Mouse (Mus musculus) thymus, adult 2 months (tissue): ENCODE data around the gene Mia. TPM values are rescaled to one million over a fixed set of nuclear protein-coding genes. Genes with fewer than 3 reads are reported as not detected.

Source experiments
- DNase-seq: peaks from one replicate; pipeline ENCODE4 v3.0.0; 2021
- H3K27ac ChIP-seq: fragments of 200-500 bp; 2 replicates; pipeline ENCODE4 v1.5.1; 2012; ENCODE audit warnings: low read length, control low read depth; ENCODE audit not compliant: control insufficient read depth, insufficient read depth
- H3K27me3 ChIP-seq: fragments of 200-500 bp; 2 replicates; pipeline ENCODE4 v1.6.1; 2012; ENCODE audit warnings: mild to moderate bottlenecking, low read length, moderate library complexity, mixed read lengths; ENCODE audit not compliant: control insufficient read depth, insufficient read depth
- H3K36me3 ChIP-seq: fragments of 200-500 bp; 2 replicates; pipeline ENCODE4 v1.6.1; 2012; ENCODE audit warnings: mild to moderate bottlenecking, low read length, moderate library complexity; ENCODE audit not compliant: control insufficient read depth, insufficient read depth
- H3K4me1 ChIP-seq: fragments of 200-500 bp; replicated peaks from 2 replicates; pipeline ENCODE4 v1.6.1; 2012; ENCODE audit warnings: low read length; ENCODE audit not compliant: control insufficient read depth, insufficient read depth
- H3K4me3 ChIP-seq: fragments of 200-500 bp; 2 replicates; pipeline ENCODE4 v1.5.1; 2012; ENCODE audit warnings: mild to moderate bottlenecking, low read length, control low read depth, moderate library complexity; ENCODE audit not compliant: control insufficient read depth, insufficient read depth
- CTCF ChIP-seq: fragments of 200-500 bp; IDR thresholded peaks from 2 replicates; pipeline ENCODE4 v1.5.1; 2012; ENCODE audit warnings: mild to moderate bottlenecking, control low read depth, low read length, moderate library complexity, borderline replicate concordance; ENCODE audit not compliant: control insufficient read depth, poor library complexity, insufficient read depth; ENCODE audit errors: extremely low read depth
- POLR2A ChIP-seq: fragments of 200-500 bp; IDR thresholded peaks from 2 replicates; pipeline ENCODE4 v1.6.1; 2012; ENCODE audit warnings: mild to moderate bottlenecking, low read length, control low read depth, moderate library complexity; ENCODE audit not compliant: control insufficient read depth, poor library complexity, insufficient read depth; ENCODE audit errors: extremely low read depth
- WGBS: fragments of 180-500 bp; shearing (Covaris S2); methylation state at CpG from one replicate; pipeline ENCODE4 v1.1.7; 2018; 5-methylcytosine and 5-hydroxymethylcytosine counted together
- polyA plus RNA-seq: library from polyadenylated mRNA; depleted of rRNA; stranded (reverse); fragments of >200 nt; gene quantifications from 2 replicates; pipeline ENCODE4 v1.2.3, GENCODE M21; 2012

Gene Mia
- polyA plus RNA-seq, 1 experiment = 5.2 TPM

GRCm38 (mm10) chr7:27167475-27168094 lies 13.4 kb downstream of the Mia start:
- H3K36me3 ChIP-seq = peaks cover 4% of the 10 kb centered on the region

GRCm38 (mm10) chr7:27166614-27167474 lies 14.1 kb downstream of the Mia start, which contains the start of gene Egln2:
Gene Egln2, minus strand, starts transcription at chr7:27166802.
- WGBS = under 1% methylated on average over 58 of the region's 61 CpGs
- Histone ChIP-seq H3K4me3 (peak within 1 kb of the TSS; percentile 95), H3K36me3 (no peaks in the 10 kb centered on the region; the same call in 1 of the 2 replicates), H3K4me1 (peaks cover 42% of the 10 kb centered on the region), H3K27me3 (no peaks in the 10 kb centered on the region), H3K27ac (peak within 1 kb of the TSS; percentile 96)
- peak; percentile 92 for DNase-seq
- TF ChIP-seq CTCF (no peak), POLR2A (peak; percentile 30; the same call in 1 of the 2 replicates)

More at GRCm38 (mm10) chr7:27167475-27168094, 13.4 kb downstream of the Mia start:
- peak overlapping the region; percentile 96 for H3K27ac ChIP-seq
- H3K4me1 ChIP-seq = peaks cover 42% of the 10 kb centered on the region
- DNase-seq = no peak
- TF ChIP-seq POLR2A (no peak), CTCF (no peak)
- 53% methylated on average over 11 of the region's 11 CpGs for WGBS
- H3K27me3 ChIP-seq = no peaks in the 10 kb centered on the region
- H3K4me3 ChIP-seq = peak overlapping the region; percentile 63

- no peaks in the 10 kb centered on the region for H3K36me3 ChIP-seq
- H3K4me3 ChIP-seq = peak overlapping the region; percentile 95
- peak overlapping the region; percentile 89 for H3K27ac ChIP-seq
- peak; percentile 86 for DNase-seq
- TF ChIP-seq POLR2A (peak; percentile 83), CTCF (0 out of 2 replicates have a peak, but pooled peaks have one; percentile 39)
- H3K4me1 ChIP-seq = peaks cover 46% of the 10 kb centered on the region
- under 1% methylated on average over 43 of the region's 43 CpGs for WGBS
- H3K27me3 ChIP-seq = no peaks in the 10 kb centered on the region
Observed at GRCm38 (mm10) chr7:27166229-27166613, 14.7 kb downstream of the Mia start.

GRCm38 (mm10) chr7:27165696-27166095 lies 15.3 kb downstream of the Mia start:
- peak overlapping the region; percentile 89 for H3K27ac ChIP-seq
- TF ChIP-seq POLR2A = no peak
- no peak for TF ChIP-seq CTCF
- peaks cover 52% of the 10 kb centered on the region for H3K4me1 ChIP-seq
- no peak for DNase-seq
- H3K36me3 ChIP-seq = no peaks in the 10 kb centered on the region
- WGBS = 3% methylated on average over 8 of the region's 8 CpGs
- H3K27me3 ChIP-seq = no peaks in the 10 kb centered on the region
- peak overlapping the region; percentile 95 for H3K4me3 ChIP-seq

GRCm38 (mm10) chr7:27165007-27165655 lies 15.8 kb downstream of the Mia start:
- 85% methylated on average over 23 of the region's 23 CpGs for WGBS
- Histone ChIP-seq H3K36me3 (no peaks in the 10 kb centered on the region), H3K4me3 (peak overlapping the region; percentile 95), H3K27me3 (no peaks in the 10 kb centered on the region), H3K27ac (peak overlapping the region; percentile 89), H3K4me1 (peaks cover 55% of the 10 kb centered on the region)
- DNase-seq = peak; percentile 38
- TF ChIP-seq CTCF (no peak), POLR2A (no peak)

GRCm38 (mm10) chr7:27164112-27164947 lies 16.6 kb downstream of the Mia start:
- no peaks in the 10 kb centered on the region for H3K27me3 ChIP-seq
- TF ChIP-seq CTCF (no peak), POLR2A (no peak)
- H3K36me3 ChIP-seq = peaks cover under 1% of the 10 kb centered on the region
- H3K4me1 ChIP-seq = peaks cover 58% of the 10 kb centered on the region
- 95% methylated on average over 33 of the region's 33 CpGs for WGBS
- H3K4me3 ChIP-seq = no peak overlapping the region
- DNase-seq = no peak
- H3K27ac ChIP-seq = no peak overlapping the region
